Mouse (Mus musculus) thymus, adult 2 months (tissue): ENCODE results near the gene Rpl3.

Experiments
- CTCF ChIP-seq: fragments of 200-500 bp; IDR thresholded peaks from 2 replicates; pipeline ENCODE4 v1.5.1; 2012; ENCODE audit warnings: mild to moderate bottlenecking, control low read depth, low read length, moderate library complexity, borderline replicate concordance; ENCODE audit not compliant: control insufficient read depth, poor library complexity, insufficient read depth; ENCODE audit errors: extremely low read depth
- POLR2A ChIP-seq: fragments of 200-500 bp; IDR thresholded peaks from 2 replicates; pipeline ENCODE4 v1.6.1; 2012; ENCODE audit warnings: mild to moderate bottlenecking, low read length, control low read depth, moderate library complexity; ENCODE audit not compliant: control insufficient read depth, poor library complexity, insufficient read depth; ENCODE audit errors: extremely low read depth

- no peak for TF ChIP-seq CTCF
- no peak for TF ChIP-seq POLR2A
These were observed 7.8 kb upstream of the Rpl3 start for GRCm38 (mm10) chr15:80099477-80099876.
